Mouse (Mus musculus) embryo, embryonic 10 days (tissue): ENCODE data around the gene Myo3b.

Experiments
- DNase-seq: peaks from one replicate; pipeline ENCODE4 v3.0.0-alpha.2; 2015; ENCODE audit warnings: low spot score

The Myo3b gene

DNA sequence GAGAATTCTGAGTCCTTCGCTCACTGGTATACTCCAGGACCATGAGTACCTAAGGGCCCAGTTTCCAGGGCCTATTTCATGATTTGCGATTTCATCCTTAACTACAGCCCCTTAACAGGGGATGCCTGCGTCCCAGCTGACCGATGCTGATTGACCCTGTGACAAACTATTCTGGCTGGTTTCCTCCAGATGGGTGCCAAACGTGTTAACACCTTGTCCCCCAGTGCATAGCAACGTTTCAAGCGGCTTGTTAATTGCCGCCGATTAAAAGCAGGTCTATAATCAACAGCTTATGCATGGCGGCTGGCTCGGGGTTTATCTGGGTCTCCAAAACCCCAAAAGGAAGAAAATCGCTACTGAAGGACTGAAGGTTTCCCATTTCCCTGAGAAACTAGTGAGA is 417.3 kb downstream of the Myo3b start:
- DNase-seq: peak; percentile 20

DNA sequence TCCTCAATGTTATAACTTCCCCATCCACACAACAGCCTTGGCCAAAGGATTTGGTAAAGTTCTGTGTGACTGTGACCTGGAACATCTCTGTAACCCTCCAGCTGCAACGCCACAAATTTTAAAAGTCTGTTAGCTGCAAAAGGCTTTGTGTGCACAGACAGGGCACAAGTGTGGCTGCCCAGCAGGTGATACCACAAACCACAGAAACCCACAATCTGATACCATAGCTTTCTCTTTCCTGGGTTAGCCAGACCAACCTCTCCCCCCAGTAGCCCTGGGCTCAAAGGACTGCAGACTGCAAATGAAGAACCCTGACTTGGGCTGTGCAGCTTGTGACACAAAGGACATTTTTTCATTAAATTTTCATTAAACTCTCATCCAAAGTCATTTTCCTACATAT is 424.7 kb downstream of the Myo3b start:
- DNase-seq: no peak

DNA sequence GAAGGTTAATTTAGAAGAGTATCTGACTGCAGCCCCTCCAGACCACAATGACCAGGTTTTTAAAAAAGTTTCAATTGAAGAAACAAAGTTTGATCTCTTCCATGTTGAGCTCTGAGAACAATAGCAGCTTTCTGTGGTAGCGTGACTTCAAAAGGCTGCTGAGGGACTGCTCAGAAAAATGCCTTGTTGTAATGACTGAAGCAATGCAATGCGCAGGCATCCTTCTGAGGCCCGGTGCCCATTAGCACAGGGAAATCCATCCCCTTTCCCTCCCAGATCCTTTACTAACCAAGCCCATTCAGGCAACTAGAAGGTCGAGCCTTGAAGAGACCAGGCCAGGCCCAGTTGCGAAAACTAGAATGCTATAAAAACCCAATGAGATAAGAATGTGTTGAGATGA is 432.2 kb downstream of the Myo3b start:
- DNase-seq: peak; percentile 57

DNA sequence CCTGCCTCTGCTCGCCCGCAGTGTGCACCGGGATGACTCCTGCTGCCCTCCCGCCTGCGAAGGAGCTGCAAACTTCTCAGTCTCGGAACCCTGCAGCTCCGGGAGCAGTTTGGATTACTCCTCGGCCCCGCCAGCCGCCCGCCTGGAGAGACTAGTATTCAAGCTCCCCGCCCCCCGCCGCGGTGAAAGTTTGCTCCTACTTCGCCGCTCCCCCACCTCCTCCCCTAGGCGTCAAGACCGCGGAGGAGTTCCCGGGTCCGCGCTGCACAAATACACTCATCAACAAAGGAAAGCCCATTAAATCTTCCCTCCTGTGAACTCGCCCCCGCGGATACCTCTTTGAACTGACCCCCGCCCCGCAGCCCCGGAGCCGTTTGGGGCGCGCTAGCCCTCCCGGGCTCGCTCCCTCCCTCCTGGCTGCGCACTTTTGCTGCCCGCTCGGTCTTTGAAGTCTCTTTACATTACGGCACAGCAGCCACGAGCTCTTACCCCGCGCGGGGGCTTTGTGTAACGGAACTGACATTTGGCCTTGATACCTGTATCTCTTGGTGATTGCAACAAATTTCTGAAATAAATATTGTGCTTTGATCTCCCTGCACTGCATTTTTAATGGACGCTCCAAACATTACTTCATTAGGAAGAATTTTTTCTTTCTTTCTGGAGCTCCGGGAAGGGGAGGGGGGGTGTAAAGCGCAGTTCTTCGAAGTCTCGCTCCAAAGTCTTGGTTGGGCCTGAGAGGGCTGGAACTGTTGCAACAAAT is 433.1 kb downstream of the Myo3b start:
- DNase-seq: peak; percentile 57
